Mouse (Mus musculus) spleen, postnatal 36 days (tissue): ENCODE measurements around the gene Krt34.

Source experiments
- DNase-seq, 2 experiments: peaks; one replicate each; pipeline ENCODE4 v3.0.0; 2022; ENCODE audit warnings: low spot score in 2 of 2, mixed read lengths in 1 of 2

Krt34 gene

DNA sequence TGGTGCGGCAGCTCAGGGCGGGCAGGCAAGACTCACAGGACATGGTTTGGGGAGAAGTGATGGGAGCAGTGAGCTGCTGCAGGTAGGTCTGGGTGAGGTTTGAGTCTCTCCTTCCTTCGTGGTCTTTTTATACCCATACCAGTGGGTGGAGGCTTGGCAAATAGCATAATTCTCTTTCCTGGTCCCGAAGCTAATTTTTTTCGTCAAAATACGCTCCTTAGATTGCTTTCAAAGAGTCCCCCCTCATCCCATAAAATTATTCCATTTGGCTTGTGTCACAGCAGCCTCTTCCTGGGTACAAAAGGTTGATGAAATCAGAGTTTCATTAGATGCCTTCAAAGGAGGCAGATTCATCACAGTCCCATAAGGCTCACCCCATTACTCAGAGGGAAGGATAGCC is at the start of gene Krt34:
Gene Krt34, minus strand, starts transcription at position 101 of the 400 bp plus-strand sequence.
- DNase-seq: no peak

DNA sequence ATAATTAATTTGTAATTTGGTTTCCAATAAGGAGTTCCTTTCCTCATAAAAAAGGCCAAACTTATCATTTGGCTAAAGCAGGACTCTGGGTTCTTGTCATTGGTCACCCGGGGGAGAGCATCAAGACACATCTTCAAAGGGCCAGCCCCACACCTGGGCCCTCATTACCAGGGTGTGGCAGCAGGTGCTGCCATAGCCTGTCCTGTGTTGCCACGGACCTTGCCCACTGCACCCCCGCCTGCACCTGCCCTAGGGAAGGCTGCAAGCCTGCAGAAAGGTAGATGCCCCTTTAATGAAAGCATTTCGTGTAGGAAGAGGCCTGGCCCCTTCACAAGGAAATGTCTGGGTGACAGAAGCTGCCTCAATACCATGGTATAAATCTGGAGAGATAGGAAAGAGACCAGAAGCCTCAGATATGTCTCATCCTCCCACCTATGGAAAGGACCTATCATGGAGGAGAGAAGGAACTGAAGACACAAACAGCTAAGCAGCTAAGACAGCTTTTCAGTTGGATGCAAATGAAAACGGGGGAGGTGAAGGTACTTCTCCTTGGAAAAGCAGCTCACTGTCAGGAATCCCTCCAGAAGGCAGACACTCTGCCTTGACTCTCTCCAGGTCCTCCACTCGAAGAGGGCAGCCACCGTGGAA is 47.1 kb upstream of the Krt34 start:
- no peak for DNase-seq

DNA sequence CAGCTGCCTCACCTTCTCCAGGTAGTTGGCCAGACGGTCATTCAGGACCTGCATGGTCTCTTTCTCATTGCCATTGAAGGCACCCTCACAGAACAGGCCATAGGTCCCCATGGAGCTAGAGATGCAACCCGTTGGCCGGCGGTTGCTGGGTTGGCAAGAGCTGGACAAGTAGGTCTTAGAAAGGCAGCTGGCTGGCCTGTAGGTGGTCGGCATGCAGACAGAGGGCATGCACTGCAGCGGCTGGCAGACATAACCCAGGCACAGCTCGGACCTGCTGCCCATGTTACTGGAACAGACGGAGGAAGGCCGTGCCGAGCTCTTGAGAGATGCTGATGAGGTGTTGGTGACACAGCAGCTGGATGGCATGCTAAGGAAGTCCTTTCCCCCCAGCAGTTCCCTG is 46.5 kb upstream of the Krt34 start, which contains the start of gene Krt32:
Gene Krt32, minus strand, starts transcription at position 366 of the 400 bp plus-strand sequence.
- no peak for DNase-seq

DNA sequence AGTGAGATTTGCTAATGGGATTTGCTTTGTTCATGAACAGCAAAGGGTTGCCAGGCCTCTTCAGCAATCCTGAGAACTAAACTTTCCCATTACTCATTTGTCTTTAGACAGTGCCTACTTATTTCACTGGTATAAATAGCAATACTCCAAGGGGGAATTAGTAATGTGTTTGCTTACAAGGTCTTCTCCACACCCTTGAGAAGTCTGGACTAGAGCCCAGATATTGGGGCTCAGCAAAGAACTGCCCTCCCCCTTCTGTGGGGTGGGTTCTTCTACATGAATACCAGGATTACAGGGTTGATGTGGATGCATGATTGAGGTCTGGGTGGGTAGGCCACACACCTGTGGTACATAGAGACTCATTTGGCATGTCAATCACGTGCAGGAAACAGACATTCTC is 32.5 kb upstream of the Krt34 start:
- no peak for DNase-seq

DNA sequence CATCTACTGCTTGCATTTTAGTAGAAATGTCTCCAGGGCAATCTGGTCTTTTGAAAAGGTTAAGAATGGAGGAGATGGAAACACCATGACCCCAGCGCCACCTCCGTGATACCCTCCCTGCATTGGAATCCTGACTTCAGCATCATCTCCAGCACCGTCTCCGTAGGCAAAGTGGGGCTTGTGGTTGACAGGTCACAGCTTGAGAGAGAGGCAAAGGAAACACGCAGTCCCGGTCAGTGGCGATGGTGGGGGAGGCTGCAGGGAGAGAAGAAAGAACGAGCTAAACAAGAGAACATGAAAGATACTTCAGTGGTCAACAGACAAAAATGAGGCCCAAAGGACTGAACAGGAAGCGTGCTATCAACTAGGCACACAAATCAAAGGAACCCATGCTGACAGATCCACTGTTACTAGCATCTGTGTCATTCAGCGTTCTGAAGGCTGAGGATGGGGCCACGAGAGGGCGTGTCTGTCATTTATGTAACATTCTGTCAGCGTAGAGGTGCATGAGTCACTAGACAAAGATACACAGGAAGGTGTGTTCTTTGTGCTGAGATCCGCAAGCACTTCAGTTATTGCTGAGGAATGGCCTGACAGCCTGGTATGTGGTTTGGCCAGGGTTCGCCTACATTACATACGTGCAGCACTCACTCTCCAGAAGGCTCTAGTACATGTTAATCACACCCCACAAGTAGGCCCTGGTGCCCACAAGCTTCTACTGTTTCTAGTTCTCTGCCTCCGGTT is 26.1 kb upstream of the Krt34 start:
- DNase-seq: no peak

DNA sequence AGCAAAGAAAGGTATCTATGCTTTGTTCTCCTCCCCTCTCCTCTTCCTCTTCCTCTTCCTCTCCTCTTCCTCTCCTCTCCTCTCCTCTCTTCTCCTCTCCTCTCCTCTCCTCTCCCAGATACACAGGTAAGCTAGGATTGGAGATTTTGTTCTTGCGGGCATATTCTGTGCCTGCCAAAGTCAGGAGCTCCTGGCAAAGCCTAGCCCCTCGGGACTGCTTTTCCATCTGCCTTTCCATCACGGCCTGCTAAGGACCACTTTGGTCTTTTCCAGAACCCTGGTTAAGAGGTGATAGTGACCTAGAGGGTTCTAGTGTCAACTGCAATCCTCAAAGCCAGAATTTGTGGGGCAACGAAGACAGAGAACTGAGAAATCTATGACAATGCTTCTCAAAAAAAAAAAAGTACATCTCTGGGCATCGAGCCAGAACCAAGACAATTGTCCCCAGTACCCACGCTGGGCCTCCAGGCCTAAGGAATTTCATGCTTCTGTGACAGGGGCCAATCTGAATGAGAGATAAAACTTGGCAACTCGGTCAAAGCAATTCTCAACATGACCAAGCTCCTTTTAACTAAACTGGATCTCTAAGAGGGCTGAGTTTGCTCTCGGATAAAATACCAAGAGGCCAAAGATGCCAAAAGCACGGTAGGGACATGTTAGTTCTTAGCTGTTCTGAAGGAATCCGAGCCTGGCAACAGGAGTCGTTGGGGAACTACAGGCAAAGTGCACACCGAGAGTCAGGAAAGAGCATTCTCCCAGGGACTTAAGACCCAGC is 25.1 kb upstream of the Krt34 start:
- DNase-seq: no peak

DNA sequence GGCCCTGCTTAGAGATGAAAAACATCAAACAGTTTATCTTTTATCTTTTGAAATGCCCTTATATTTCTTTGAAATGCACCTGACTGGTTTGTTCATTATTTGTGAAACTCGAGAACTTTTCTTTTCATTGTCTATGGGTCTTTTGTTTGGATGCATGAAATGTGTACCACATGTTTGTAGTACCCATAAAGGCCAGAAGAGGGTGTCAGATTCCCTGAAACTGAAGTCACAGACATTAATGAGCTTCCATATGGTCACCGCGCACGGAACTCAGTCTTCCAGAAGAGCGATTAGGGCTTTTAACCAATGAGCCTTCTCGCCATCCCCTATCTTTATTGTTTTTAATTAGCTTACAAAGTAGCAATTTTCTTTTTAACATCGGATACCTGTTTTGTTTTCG is 17.5 kb upstream of the Krt34 start:
- DNase-seq: no peak

DNA sequence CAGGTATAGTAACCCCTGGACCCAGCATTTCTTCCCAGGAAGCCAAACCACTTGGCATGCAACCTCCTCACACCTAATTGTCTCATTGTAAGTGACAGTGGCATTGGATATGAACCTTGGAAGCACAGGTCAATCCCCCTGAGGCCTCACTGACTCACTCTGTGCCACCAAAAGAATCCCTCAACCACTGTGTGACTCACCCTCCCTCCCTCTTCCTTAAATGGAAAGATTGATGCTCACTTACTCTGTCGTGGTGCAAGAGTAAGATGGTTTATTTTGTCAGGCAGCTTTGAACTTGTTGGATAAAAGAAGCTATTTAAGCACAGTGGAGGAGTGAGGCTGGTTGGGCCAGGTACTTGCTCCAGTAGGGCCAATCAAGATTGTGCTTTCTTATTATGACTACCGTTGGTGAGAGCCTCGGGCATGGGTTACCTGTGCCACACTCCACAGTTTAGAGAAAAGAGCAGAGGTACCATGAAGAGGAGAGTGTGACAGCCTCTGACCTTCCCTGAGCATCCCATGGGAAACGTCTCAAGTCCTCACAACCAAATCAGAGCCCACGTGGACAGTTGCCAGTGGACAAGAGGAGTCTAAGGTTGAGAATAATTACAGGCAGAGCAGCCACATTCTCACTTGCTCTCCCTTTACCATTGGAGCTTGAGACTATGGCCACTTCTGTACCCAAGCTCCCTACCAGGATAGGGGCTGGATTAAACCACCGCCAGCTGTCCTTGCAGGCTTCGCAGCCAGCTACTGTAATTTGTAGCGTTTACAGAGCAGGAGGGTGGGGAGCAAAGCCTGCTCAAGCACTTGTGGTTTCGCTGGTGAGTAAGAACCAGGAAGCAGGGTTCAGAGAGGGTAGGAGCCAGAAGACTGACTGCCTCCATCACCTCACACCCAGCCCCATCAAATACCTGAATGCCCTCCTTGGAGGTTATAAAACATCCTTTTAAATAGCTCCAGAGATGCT is 14.6 kb upstream of the Krt34 start:
- DNase-seq: no peak

DNA sequence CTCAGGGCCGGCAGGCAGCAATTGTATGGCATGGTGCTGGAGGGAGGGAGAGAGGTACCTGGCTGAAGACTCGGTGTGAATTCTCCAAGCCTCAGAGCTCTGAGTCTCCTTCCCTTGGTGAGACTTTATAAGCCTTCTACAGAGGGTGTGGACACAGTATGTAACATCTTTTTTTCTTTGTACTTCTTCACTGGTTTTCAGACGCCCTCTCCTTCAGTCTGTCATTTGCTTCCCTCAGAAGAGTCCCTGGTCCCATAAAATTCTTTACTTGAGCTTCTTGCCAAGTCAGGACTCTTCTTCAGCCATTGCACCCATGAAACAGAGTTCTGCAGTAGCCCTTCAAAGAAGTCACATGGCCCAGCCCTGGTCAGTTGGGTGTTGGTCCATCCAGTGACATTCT is 9.1 kb upstream of the Krt34 start, which contains the start of gene Krt31:
Gene Krt31, minus strand, starts transcription at position 101 of the 400 bp plus-strand sequence.
- no peak for DNase-seq

DNA sequence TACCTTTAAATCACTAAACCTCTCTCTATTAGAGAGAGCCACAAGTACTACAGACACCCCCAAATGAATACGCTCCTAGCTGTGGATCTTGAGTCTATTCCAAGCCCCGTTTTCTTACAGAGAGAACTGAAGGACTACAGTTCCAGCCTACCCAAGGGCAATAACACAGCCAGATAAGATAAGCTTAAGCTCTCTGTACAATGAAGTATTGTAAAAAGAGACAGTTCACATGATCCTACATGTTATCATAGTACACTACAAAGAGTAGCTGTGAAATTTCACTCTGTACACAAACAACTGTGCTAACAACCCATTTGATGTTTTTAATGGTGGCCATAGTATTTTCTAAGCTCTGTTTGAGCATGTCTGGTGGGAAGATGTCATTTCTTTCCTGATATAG is 5.8 kb upstream of the Krt34 start:
- DNase-seq: no peak

DNA sequence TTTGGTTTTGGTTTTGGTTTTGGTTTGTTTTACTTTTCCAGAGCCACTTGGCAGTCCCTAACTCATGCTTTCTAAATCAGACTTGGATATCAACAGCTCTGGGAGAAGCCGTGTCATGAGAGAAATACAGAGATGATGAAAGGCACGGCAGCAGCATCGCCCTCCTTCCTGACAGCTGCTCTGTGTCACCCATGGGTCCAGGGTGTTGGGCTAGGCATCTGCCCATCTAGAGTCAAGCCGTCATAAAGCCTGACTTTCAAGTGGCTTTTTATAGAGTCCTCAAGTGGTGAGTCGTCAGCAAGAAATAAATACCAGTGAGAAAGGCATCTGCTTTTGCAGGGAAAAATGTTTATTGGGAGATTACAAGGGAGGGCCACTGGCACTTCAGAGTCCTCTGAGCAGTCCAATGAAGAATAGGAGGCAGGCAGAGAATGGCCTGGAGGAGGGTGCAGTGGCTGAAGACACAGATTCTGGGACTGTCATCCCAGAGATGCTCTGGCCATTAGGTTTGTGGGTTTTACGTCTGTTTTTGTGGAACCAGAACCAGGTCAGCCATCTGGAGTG is 5.0 kb upstream of the Krt34 start:
- no peak for DNase-seq

DNA sequence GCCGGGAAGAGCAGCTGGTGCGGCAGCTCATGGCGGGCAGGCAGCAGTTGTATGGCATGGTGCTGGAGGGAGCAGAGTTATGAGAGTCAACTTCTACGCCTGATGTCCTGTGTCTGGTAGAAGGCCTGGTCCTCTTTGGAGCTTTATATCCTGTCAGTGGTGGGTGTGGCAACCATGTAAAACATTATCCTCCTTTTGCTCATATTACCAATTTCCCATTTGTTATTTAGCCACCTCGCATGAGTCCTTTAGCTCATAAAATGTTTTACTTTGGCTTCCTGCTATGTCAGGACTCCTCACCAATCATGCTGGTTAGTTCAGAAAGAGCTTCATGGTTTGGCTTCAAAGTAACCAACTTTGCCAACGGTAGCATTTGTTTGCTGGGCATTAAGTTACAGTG is 11.6 kb downstream of the Krt34 start, which contains the start of gene Krt33b:
Gene Krt33b, minus strand, starts transcription at position 101 of the 400 bp plus-strand sequence.
- no peak for DNase-seq

DNA sequence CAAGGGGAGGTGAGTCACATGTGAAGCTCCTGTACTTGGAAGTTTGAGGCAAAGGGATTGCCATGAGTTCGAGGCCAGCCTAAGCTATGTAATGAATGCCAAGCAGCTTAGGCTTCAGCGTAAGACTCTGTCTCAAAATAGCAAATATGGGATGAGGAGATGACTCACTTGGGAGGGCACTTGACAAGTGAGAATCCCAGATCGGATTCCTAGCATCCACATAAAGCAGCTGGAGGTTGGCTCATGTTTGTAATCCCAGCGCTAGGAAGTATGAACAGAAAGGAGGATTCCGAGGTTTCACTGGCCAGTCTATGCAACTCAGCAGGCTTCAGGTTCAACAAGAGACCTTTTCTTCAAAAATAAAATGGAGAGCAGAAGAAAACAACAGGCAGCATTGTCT is 19.9 kb downstream of the Krt34 start:
- no peak for DNase-seq

DNA sequence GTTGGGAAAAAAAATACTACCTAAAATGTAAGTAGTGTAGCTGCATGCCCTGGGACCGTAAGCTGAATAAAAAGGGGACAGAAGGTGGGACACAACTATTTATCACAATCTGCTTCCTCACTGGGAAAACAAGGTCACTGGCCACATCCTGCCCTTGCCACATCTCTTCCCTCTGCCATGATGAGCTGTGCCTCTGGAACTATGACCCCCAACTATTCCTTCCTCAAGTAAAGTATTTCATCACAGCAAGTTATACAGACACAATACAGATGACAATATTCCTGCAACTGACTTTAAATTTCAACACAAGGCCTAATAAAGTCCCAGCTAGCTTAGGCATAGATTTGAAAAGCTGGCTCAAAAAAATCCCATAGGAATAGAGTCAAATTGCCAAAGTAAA is 21.9 kb downstream of the Krt34 start:
- DNase-seq: no peak

DNA sequence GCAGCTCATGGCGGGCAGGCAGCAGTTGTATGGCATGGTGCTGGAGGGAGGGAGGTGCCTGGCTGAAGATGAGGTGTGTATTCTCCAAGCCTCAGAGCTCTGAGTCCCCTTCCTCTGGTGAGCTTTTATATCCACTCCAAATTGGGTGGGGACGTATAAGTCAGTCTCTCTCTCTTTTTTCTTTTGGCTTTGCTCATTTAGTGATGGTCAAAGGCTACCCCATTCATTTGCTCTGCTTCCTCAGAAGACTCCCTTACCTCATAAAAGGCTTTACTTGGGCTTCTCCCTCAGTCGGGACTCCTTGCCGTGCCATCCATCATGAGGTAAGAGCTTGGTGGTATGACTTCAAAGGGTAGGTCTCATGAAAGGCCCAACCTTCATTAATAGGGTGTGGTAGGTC is 25.2 kb downstream of the Krt34 start, which contains the start of gene Krt33a:
Gene Krt33a, minus strand, starts transcription at position 101 of the 400 bp plus-strand sequence.
- DNase-seq: no peak

DNA sequence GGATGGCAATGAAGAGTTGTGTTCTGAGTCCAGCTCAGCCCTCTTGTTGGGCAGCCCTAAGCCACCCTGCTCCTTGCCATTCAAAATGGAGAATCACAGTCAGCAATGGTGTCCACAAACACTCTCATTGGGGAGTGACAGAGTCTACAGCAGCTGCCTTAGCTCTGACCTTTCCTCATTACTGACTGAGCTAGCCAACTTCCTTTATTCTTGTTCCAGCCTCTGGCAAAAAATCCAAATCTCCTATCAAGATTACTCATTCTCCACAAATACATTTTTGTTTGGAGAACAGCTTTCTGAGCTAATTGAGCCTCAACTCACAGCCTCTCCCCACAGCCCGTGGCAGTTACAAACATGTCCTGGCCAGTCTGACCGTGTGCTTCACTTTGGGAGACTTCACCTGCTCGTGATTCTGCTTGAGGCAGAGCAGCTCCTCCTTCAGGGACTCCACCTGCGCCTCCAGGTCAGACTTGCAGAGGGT is 27.6 kb downstream of the Krt34 start:
- DNase-seq: no peak

DNA sequence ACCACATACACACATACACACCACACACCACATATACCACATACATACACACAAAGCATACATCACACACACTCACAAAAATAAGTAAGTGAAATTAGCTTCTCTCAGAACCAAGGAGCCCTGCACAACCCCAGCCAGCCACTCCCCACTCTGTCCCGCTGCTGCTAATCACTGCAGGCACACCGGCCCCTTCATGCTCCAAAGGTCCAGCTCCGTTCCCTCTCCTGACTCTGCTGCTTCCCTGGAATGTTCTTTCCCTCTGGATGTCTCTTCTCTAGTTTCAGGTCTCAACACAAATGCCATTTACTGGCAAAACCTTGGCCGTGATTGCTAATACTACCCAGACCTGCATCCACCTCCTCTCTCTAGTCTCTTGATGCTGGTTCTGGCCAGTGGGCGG is 30.7 kb downstream of the Krt34 start:
- no peak for DNase-seq

DNA sequence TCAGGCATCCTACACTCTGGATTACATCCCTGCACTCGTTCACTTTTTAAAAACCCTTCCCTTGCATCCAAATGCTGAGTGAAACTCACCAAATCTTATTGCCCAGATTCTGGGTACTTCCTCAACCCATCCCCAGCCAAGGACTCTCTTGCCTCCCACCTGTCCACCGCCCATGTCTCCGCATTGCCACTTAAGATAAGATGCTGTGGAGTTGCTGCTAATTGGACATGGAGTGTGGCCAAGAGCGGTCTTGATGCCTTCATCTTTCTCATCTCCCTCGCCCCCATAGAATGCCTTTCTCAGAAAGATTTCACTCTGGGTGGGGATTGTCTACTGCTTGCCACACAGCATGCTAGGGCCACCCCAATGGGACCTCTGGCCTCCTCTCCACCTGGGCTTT is 33.0 kb downstream of the Krt34 start:
- no peak for DNase-seq

DNA sequence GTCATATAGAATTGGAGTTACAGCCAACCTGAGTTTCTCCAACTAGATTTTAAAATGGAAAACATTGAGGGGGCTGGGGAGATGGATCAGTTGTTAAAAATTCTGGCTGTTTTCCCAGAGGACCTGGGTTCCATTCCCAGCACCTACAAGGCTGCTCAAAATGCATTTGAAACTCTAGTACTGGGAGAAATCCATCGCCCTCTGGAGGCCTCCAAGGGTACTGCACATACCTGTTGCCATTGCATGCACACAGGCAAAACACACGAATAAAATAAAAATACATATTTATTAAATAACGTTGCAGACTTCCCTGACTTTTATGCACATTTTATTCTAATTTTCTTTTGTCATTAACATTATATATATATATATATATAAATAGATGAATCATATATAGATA is 34.7 kb downstream of the Krt34 start:
- DNase-seq: no peak

DNA sequence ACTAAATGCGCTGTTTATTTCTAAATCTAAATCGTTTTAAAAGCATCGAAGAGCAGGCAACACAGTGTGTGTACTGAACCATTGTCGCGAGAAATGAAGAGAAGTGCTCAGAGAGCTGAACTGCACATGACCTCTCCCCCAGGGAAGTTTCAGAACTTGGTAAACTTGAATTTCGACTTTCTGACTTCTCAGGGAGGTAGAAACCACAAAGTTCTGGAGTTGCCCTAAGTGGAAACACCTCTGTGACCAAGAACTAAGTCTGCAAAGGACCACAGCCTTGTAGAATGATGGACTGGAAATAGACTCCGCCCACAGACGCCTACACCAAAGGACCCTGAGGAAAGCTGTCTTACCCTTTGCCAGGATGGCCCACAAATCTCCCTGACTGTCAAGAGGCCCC is 35.4 kb downstream of the Krt34 start:
- no peak for DNase-seq

DNA sequence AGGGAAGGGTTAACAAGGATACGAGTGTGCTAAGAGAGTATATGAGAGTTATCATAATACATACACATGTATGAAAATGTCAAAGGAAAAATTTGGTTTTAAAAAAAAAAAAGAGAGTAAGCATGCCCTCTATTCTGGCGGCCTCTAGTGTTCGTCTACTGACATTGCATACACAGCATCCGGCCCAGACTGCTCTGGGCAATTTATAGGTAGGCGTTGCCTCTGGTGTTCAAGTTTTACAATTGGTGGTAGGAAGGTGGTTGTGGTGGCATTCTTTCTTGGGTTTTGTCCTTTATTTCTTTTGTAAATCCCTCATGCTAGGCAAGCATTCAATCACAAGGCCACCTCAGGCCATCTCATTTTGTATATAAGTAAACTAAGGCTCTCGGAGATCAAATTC is 36.5 kb downstream of the Krt34 start:
- no peak for DNase-seq
